Comparison of ENCODE assay signal across 10 mouse cellular contexts in the genomic region with DNA sequence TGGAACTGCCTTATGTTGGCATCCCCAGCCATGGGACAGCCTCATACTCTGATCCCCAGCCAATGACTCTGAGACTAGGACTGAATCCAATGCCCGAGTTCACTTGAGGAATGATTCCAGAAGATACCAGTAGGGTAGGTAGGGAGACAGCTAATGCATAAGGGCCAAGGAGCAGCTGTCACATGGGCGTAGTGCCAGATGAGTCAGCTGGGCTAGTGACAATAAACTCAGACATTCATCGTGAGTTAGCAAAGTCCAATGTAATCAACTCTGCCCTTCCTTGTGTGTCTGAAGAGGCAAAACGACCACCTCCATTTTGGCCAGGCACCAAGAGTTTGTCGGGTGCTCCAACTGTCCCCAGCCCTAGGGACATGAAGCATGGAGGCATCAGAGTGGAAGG.
A peak's percentile ranks its signal among the peaks of the same experiment; 100 is the strongest.
DNase-seq lines count a peak whose midpoint lies in the region; ATAC-seq and TF ChIP-seq lines count a peak whose summit lies in the region.
"Had no signal": no experiment of that assay in that cellular context is flagged by ENCODE, and none has a peak within 500 bp of the region (broad histone marks: within the 10 kb centered on the region; RNA-seq: fewer than 3 reads in every experiment).

No protein-coding gene starts in this region.

- H3K4me2 ChIP-seq in hindbrain, embryonic 16.5 days (ENCODE audit: low read length), result no peak overlapping the region
- H3K4me2 ChIP-seq in hindbrain, embryonic 11.5 days (replicated peaks; ENCODE audit: low read depth, low read length), result no peak overlapping the region
- H3K4me2 ChIP-seq: limb, embryonic 13.5 days had no signal

- H3K27ac ChIP-seq in hindbrain, embryonic 16.5 days (ENCODE audit: low read depth, low read length), result no peak overlapping the region
- no peak overlapping the region for H3K27ac ChIP-seq in hindbrain, embryonic 11.5 days (ENCODE audit: low read depth, low read length)
- no peak overlapping the region for H3K27ac ChIP-seq in MEL (ENCODE audit: control insufficient read depth, low read depth, low read length)
- H3K27ac ChIP-seq in small intestine, adult 2 months (ENCODE audit: insufficient read depth, low read depth, low read length), result peak overlapping the region; percentile 38
- H3K27ac ChIP-seq: limb, embryonic 13.5 days had no signal

- TF ChIP-seq RAD21 in MEL (IDR thresholded peaks at IDR 0.05; ENCODE audit: low read depth, low read length), result no peak

- peak; percentile 79 for ATAC-seq in hindbrain, embryonic 16.5 days
- no peak for ATAC-seq in hindbrain, embryonic 11.5 days (ENCODE audit: low FRiP score)

- intact Hi-C loops in heart, postnatal 14 days (cut with DNase I), result no loop called here

- no peak overlapping the region for H3K9ac ChIP-seq in hindbrain, embryonic 16.5 days (ENCODE audit: low read depth, low read length)
- H3K9ac ChIP-seq in hindbrain, embryonic 11.5 days (ENCODE audit: low read depth, low read length), result no peak overlapping the region
- no peak overlapping the region for H3K9ac ChIP-seq in MEL (ENCODE audit: control insufficient read depth, low read depth, low read length, poor library complexity, severe bottlenecking)
- H3K9ac ChIP-seq: limb, embryonic 13.5 days had no signal

- no peak for DNase-seq in hindbrain, embryonic 11.5 days (ENCODE audit: low spot score)
- DNase-seq in MEL (ENCODE audit: low read depth, low spot score), result peak; percentile 44
- DNase-seq in cerebellum, adult 18-20 months, result peak; percentile 92 to 93
- DNase-seq in heart, postnatal 14 days, result peak; percentile 74 to 78
- no peak for DNase-seq in c-Kit-positive CD71-positive TER-119-positive erythroid progenitor cells, embryonic 14.5 days (ENCODE audit: low spot score)
- no peak for DNase-seq in frontal cortex, postnatal 10 days (ENCODE audit: low spot score in 2 of 2)

- no peak for TF ChIP-seq EP300 in MEL (IDR thresholded peaks at IDR 0.05; ENCODE audit: low read depth in 1 of 2, low read length in 2 of 2)

- no peaks in the 10 kb centered on the region for H3K79me2 ChIP-seq in MEL (ENCODE audit: control insufficient read depth, insufficient read depth, low read length, poor library complexity)

- H3K27me3 ChIP-seq in hindbrain, embryonic 16.5 days (replicated peaks; ENCODE audit: control insufficient read depth, insufficient read depth, low read length), result no peaks in the 10 kb centered on the region
- no peaks in the 10 kb centered on the region for H3K27me3 ChIP-seq in hindbrain, embryonic 11.5 days (ENCODE audit: control insufficient read depth, insufficient read depth, low read length)
- no peaks in the 10 kb centered on the region for H3K27me3 ChIP-seq in MEL (ENCODE audit: control insufficient read depth in 1 of 2, insufficient read depth in 2 of 2, low read length in 2 of 2)
- H3K27me3 ChIP-seq in small intestine, adult 2 months (ENCODE audit: control insufficient read depth, insufficient read depth, low read length), result no peaks in the 10 kb centered on the region
- H3K27me3 ChIP-seq: limb, embryonic 13.5 days had no signal

- 49% methylated on average over 5 of the region's 5 CpGs for WGBS in hindbrain, embryonic 16.5 days
- WGBS in hindbrain, embryonic 11.5 days, result 89% methylated on average over 5 of the region's 5 CpGs
- WGBS in small intestine, adult 2 months, result 12% methylated on average over 5 of the region's 5 CpGs

- H3K4me1 ChIP-seq in hindbrain, embryonic 16.5 days (ENCODE audit: control insufficient read depth, insufficient read depth, low read depth, low read length), result no peaks in the 10 kb centered on the region
- H3K4me1 ChIP-seq in hindbrain, embryonic 11.5 days (replicated peaks; ENCODE audit: control insufficient read depth, insufficient read depth, low read length), result no peaks in the 10 kb centered on the region
- peaks cover 0 to 11% of the 10 kb centered on the region in 2 experiments; a peak in 2 of 4 replicates for H3K4me1 ChIP-seq in MEL (ENCODE audit: control insufficient read depth in 1 of 2, insufficient read depth in 2 of 2, low read length in 2 of 2)
- peaks cover 23% of the 10 kb centered on the region for H3K4me1 ChIP-seq in small intestine, adult 2 months (ENCODE audit: control insufficient read depth, insufficient read depth, insufficient read length, low read length)
- H3K4me1 ChIP-seq: limb, embryonic 13.5 days had no signal

- H3K4me3 ChIP-seq in hindbrain, embryonic 16.5 days (ENCODE audit: low read length), result no peak overlapping the region
- H3K4me3 ChIP-seq in hindbrain, embryonic 11.5 days (ENCODE audit: low read depth, low read length), result no peak overlapping the region
- no peak overlapping the region for H3K4me3 ChIP-seq in MEL (ENCODE audit: control insufficient read depth in 1 of 2, insufficient read depth in 1 of 2, low read depth in 2 of 2, low read length in 2 of 2)
- H3K4me3 ChIP-seq in small intestine, adult 2 months (ENCODE audit: low read depth, low read length), result no peak overlapping the region
- H3K4me3 ChIP-seq: erythroblast, embryonic 14.5 days; limb, embryonic 13.5 days had no signal

- no peaks in the 10 kb centered on the region for H3K9me3 ChIP-seq in hindbrain, embryonic 16.5 days (ENCODE audit: control insufficient read depth, low read length)
- H3K9me3 ChIP-seq in hindbrain, embryonic 11.5 days (ENCODE audit: control insufficient read depth, low read length), result no peaks in the 10 kb centered on the region
- H3K9me3 ChIP-seq in MEL (replicated peaks; ENCODE audit: insufficient read depth, low read length), result no peaks in the 10 kb centered on the region
- H3K9me3 ChIP-seq: limb, embryonic 13.5 days had no signal

- no peaks in the 10 kb centered on the region for H3K36me3 ChIP-seq in hindbrain, embryonic 16.5 days (ENCODE audit: control insufficient read depth, insufficient read depth, low read length)
- H3K36me3 ChIP-seq in hindbrain, embryonic 11.5 days (ENCODE audit: control insufficient read depth, insufficient read depth, low read length), result no peaks in the 10 kb centered on the region
- H3K36me3 ChIP-seq in MEL (ENCODE audit: control insufficient read depth in 1 of 2, insufficient read depth in 2 of 2, low read length in 2 of 2), result no peaks in the 10 kb centered on the region; a peak in 1 of 4 replicates
- no peaks in the 10 kb centered on the region for H3K36me3 ChIP-seq in small intestine, adult 2 months (ENCODE audit: control insufficient read depth, insufficient read depth, low read length)
- H3K36me3 ChIP-seq: limb, embryonic 13.5 days had no signal

- no peak for TF ChIP-seq POLR2A in MEL (IDR thresholded peaks at IDR 0.05; ENCODE audit: control insufficient read depth in 1 of 2, insufficient read depth in 1 of 2, low read depth in 1 of 2, low read length in 2 of 2, poor library complexity in 1 of 2)
- no peak for TF ChIP-seq POLR2A in small intestine, adult 2 months (IDR thresholded peaks at IDR 0.05; ENCODE audit: low read depth, low read length)

- TF ChIP-seq CTCF in MEL (IDR thresholded peaks at IDR 0.05 in 2 of 3, conservative IDR thresholded peaks at IDR 0.05 in 1 of 3; ENCODE audit: control insufficient read depth in 1 of 3, insufficient read depth in 1 of 3, low read depth in 2 of 3, low read length in 3 of 3, poor library complexity in 1 of 3, severe bottlenecking in 1 of 3), result no peak
- no peak for TF ChIP-seq CTCF in small intestine, adult 2 months (IDR thresholded peaks at IDR 0.05; ENCODE audit: extremely low read depth, insufficient read length, insufficient replicate concordance, low read depth, low read length)

TF ChIP-seq in MEL, 35 proteins besides CTCF, POLR2A, EP300 and RAD21:
- TF ChIP-seq SIN3A (IDR thresholded peaks at IDR 0.05; ENCODE audit: low read length) (no peak), GABPA (IDR thresholded peaks at IDR 0.05; ENCODE audit: low read depth, low read length) (no peak), CHD1 (IDR thresholded peaks at IDR 0.05; ENCODE audit: low read depth, low read length) (no peak), MAZ (IDR thresholded peaks at IDR 0.05; ENCODE audit: low read depth, low read length) (no peak), ETS1 (IDR thresholded peaks at IDR 0.05; ENCODE audit: low read depth, low read length) (peak; percentile 90), MAX (IDR thresholded peaks at IDR 0.05; ENCODE audit: low read length) (no peak), ZNF384 (IDR thresholded peaks at IDR 0.05; ENCODE audit: low read depth, low read length) (no peak), MEF2A (IDR thresholded peaks at IDR 0.05; ENCODE audit: extremely low read depth, insufficient replicate concordance, low read depth, low read length, poor library complexity, severe bottlenecking) (no peak)

Comparison
In these comparisons a context has a peak if more than half of its experiments do, and no peak if none do; other contexts are left out.
1. DNase-seq: peak in MEL (single experiment), cerebellum, adult 18-20 months (2 of 2) and heart, postnatal 14 days (2 of 2); none in hindbrain, embryonic 11.5 days (single experiment), c-Kit-positive CD71-positive TER-119-positive erythroid progenitor cells, embryonic 14.5 days (single experiment) and frontal cortex, postnatal 10 days (0 of 2).